Mouse (Mus musculus) brain, embryonic 14.5 days (tissue): ENCODE data around the gene Zgpat.

Source experiments
- CTCF ChIP-seq: fragments of 200-500 bp; IDR thresholded peaks from 2 replicates; pipeline ENCODE4 v1.5.1; 2012; ENCODE audit warnings: inconsistent platforms, mild to moderate bottlenecking, moderate library complexity, borderline replicate concordance; ENCODE audit not compliant: insufficient read depth, insufficient read length; ENCODE audit errors: extremely low read depth
- POLR2A ChIP-seq: fragments of 200-500 bp; IDR thresholded peaks from 2 replicates; pipeline ENCODE4 v1.6.1; 2012; ENCODE audit warnings: mild to moderate bottlenecking, inconsistent platforms, borderline replicate concordance; ENCODE audit not compliant: poor library complexity, insufficient read depth, insufficient read length, severe bottlenecking; ENCODE audit errors: extremely low read depth

GRCm38 (mm10) chr2:181391022-181391421 lies 26.3 kb downstream of the Zgpat start:
- TF ChIP-seq CTCF: no peak
- no peak for TF ChIP-seq POLR2A
